Mouse (Mus musculus) megakaryocyte, adult 5-6 weeks (primary cell): ENCODE measurements around the gene Rpl41. TPM values are rescaled to one million over a fixed set of nuclear protein-coding genes. Genes with fewer than 3 reads are reported as not detected.
A peak's percentile ranks its signal among the peaks of the same experiment; 100 is the strongest.

Source experiments
- ATAC-seq: 2 replicates; pipeline ENCODE4 v1.8.0; 2016; ENCODE audit warnings: mild to moderate bottlenecking, inconsistent platforms; ENCODE audit not compliant: poor library complexity, severe bottlenecking
- total RNA-seq, 2 experiments: library from RNA; stranded (forward) in 1 of 2; stranded (reverse) in 1 of 2; fragments of 153-499, 151-499 nt in 1 of 2; fragments of 221-1000, 200-1000 nt in 1 of 2; gene quantifications; 2 replicates each; pipeline versions ENCODE4 v1.2.3 to v1.2.4; 2015 to 2017

Gene Rpl41
- total RNA-seq, 2 experiments from 2014 or later, result 2,042 to 2,152 TPM

GRCm38 (mm10) chr10:128499116-128499671, 49.9 kb downstream of the Rpl41 start:
- peak; percentile 11; the same call in 1 of the 2 replicates for ATAC-seq

- peak; percentile 80 for ATAC-seq
Measured at GRCm38 (mm10) chr10:128498590-128498989, 50.5 kb downstream of the Rpl41 start, which contains the start of gene Myl6b. TSS of gene Myl6b (minus strand) at chr10:128498685.

Other genes with a start within 250 kb of the Rpl41 start
- gene Pan2, start 246.0 kb downstream of the Rpl41 start, total RNA-seq (2015), result 17.3 and 17.7 TPM in 2 replicates
- gene Pan2, start 246.0 kb downstream of the Rpl41 start, total RNA-seq (2017), result 14.0 and 14.9 TPM in 2 replicates
- 73.3 and 78.6 TPM in 2 replicates for gene Cnpy2, start 226.8 kb downstream of the Rpl41 start, total RNA-seq (2015)
- gene Cnpy2, start 226.8 kb downstream of the Rpl41 start, total RNA-seq (2017), result 81.0 and 84.5 TPM in 2 replicates
- 158 and 160 TPM in 2 replicates for gene Cs, start 211.6 kb downstream of the Rpl41 start, total RNA-seq (2015)
- 95.0 and 116 TPM in 2 replicates for gene Cs, start 211.6 kb downstream of the Rpl41 start, total RNA-seq (2017)
- 22.6 and 24.4 TPM in 2 replicates for gene Coq10a, start 180.3 kb downstream of the Rpl41 start, total RNA-seq (2015)
- gene Coq10a, start 180.3 kb downstream of the Rpl41 start, total RNA-seq (2017), result 14.1 and 19.2 TPM in 2 replicates
- gene Ankrd52, start 172.2 kb downstream of the Rpl41 start, total RNA-seq (2015), result 35.2 and 37.0 TPM in 2 replicates
- gene Ankrd52, start 172.2 kb downstream of the Rpl41 start, total RNA-seq (2017), result 9.3 and 13.7 TPM in 2 replicates
- not detected in 2 replicates for gene Slc39a5, start 148.1 kb downstream of the Rpl41 start, total RNA-seq (2015)
- gene Slc39a5, start 148.1 kb downstream of the Rpl41 start, total RNA-seq (2017), result not detected in 2 replicates
- gene Nabp2, start 137.8 kb downstream of the Rpl41 start, total RNA-seq (2015), result 76.8 and 79.3 TPM in 2 replicates
- gene Nabp2, start 137.8 kb downstream of the Rpl41 start, total RNA-seq (2017), result 54.3 and 59.1 TPM in 2 replicates
- gene Rnf41, start 137.6 kb downstream of the Rpl41 start, total RNA-seq (2015), result 16.4 and 17.6 TPM in 2 replicates
- 24.6 and 26.1 TPM in 2 replicates for gene Rnf41, start 137.6 kb downstream of the Rpl41 start, total RNA-seq (2017)
- gene Smarcc2, start 90.1 kb downstream of the Rpl41 start, total RNA-seq (2015), result 73.1 and 82.3 TPM in 2 replicates
- gene Smarcc2, start 90.1 kb downstream of the Rpl41 start, total RNA-seq (2017), result 63.1 and 78.4 TPM in 2 replicates
- 1,624 and 1,690 TPM in 2 replicates for gene Myl6, start 55.2 kb downstream of the Rpl41 start, total RNA-seq (2015)
- gene Myl6, start 55.2 kb downstream of the Rpl41 start, total RNA-seq (2017), result 1,921 and 2,467 TPM in 2 replicates
- gene Myl6b, start 50.6 kb downstream of the Rpl41 start, total RNA-seq (2015), result 3.4 and 5.8 TPM in 2 replicates
- gene Myl6b, start 50.6 kb downstream of the Rpl41 start, total RNA-seq (2017), result 0.99 and 2.0 TPM in 2 replicates
- 125 and 127 TPM in 2 replicates for gene Esyt1, start 23.4 kb downstream of the Rpl41 start, total RNA-seq (2015)
- 266 and 267 TPM in 2 replicates for gene Esyt1, start 23.4 kb downstream of the Rpl41 start, total RNA-seq (2017)
- gene Zc3h10, start 1.5 kb downstream of the Rpl41 start, total RNA-seq (2015), result 6.0 and 8.1 TPM in 2 replicates
- 12.9 and 14.5 TPM in 2 replicates for gene Zc3h10, start 1.5 kb downstream of the Rpl41 start, total RNA-seq (2017)
- 116 TPM in 2 replicates for gene Pa2g4, start 16.7 kb upstream of the Rpl41 start, total RNA-seq (2015)
- gene Pa2g4, start 16.7 kb upstream of the Rpl41 start, total RNA-seq (2017), result 90.4 and 95.0 TPM in 2 replicates
- 2.5 and 2.8 TPM in 2 replicates for gene Erbb3, start 40.3 kb upstream of the Rpl41 start, total RNA-seq (2015)
- 1.5 and 2.1 TPM in 2 replicates for gene Erbb3, start 40.3 kb upstream of the Rpl41 start, total RNA-seq (2017)
- 1,237 and 1,288 TPM in 2 replicates for gene Rps26, start 77.4 kb upstream of the Rpl41 start, total RNA-seq (2015)
- 518 and 577 TPM in 2 replicates for gene Rps26, start 77.4 kb upstream of the Rpl41 start, total RNA-seq (2017)
- 0.14 TPM in 1 of 2 replicates, not detected in the other for gene Ikzf4, start 96.7 kb upstream of the Rpl41 start, total RNA-seq (2015)
- not detected in 2 replicates for gene Ikzf4, start 96.7 kb upstream of the Rpl41 start, total RNA-seq (2017)
- gene Suox, start 124.8 kb upstream of the Rpl41 start, total RNA-seq (2015), result 1.4 and 1.5 TPM in 2 replicates
- 3.9 and 4.7 TPM in 2 replicates for gene Suox, start 124.8 kb upstream of the Rpl41 start, total RNA-seq (2017)
- gene Rab5b, start 147.0 kb upstream of the Rpl41 start, total RNA-seq (2015), result 62.8 and 64.7 TPM in 2 replicates
- 77.1 and 84.0 TPM in 2 replicates for gene Rab5b, start 147.0 kb upstream of the Rpl41 start, total RNA-seq (2017)
- gene Pmel, start 154.9 kb upstream of the Rpl41 start, total RNA-seq (2015), result 0.16 and 0.57 TPM in 2 replicates
- 0.07 and 0.73 TPM in 2 replicates for gene Pmel, start 154.9 kb upstream of the Rpl41 start, total RNA-seq (2017)
- gene Cdk2, start 155.7 kb upstream of the Rpl41 start, total RNA-seq (2015), result 85.3 and 89.5 TPM in 2 replicates
- 63.4 and 70.7 TPM in 2 replicates for gene Cdk2, start 155.7 kb upstream of the Rpl41 start, total RNA-seq (2017)
- gene Dgka, start 195.6 kb upstream of the Rpl41 start, total RNA-seq (2015), result 35.0 and 37.6 TPM in 2 replicates
- gene Dgka, start 195.6 kb upstream of the Rpl41 start, total RNA-seq (2017), result 31.5 and 32.6 TPM in 2 replicates
- gene Pym1, start 198.6 kb upstream of the Rpl41 start, total RNA-seq (2015), result 22.0 and 25.0 TPM in 2 replicates
- 37.1 and 43.4 TPM in 2 replicates for gene Pym1, start 198.6 kb upstream of the Rpl41 start, total RNA-seq (2017)
- 4.4 and 4.5 TPM in 2 replicates for gene Mmp19, start 241.6 kb upstream of the Rpl41 start, total RNA-seq (2015)
- 10.9 and 12.7 TPM in 2 replicates for gene Mmp19, start 241.6 kb upstream of the Rpl41 start, total RNA-seq (2017)